9 mouse cellular contexts compared by ENCODE assay signal in genomic region chr2:19415063-19415521, GRCm38 (mm10). TPM values are rescaled to one million over a fixed set of nuclear protein-coding genes. Genes with fewer than 3 reads are reported as not detected.
DNase-seq lines count a peak whose midpoint lies in the region; ATAC-seq and TF ChIP-seq lines count a peak whose summit lies in the region.
"Had no signal": no experiment of that assay in that cellular context is flagged by ENCODE, and none has a peak within 500 bp of the region (broad histone marks: within the 10 kb centered on the region; RNA-seq: fewer than 3 reads in every experiment).

No protein-coding gene starts in this region.

- 1% methylated on average over 6 of the region's 6 CpGs for whole genome bisulfite sequencing in heart, embryonic 11.5 days (ENCODE audit: insufficient replicate concordance)
- 2% methylated on average over 6 of the region's 6 CpGs for WGBS in kidney, embryonic 14.5 days
- WGBS in liver, postnatal 0 days (ENCODE audit: insufficient replicate concordance), result 4% methylated on average over 6 of the region's 6 CpGs
- WGBS in neural tube, embryonic 13.5 days, result 2% methylated on average over 6 of the region's 6 CpGs

- DNase-seq in adrenal gland, adult 2 months, result peak; percentile 46
- no peak for DNase-seq in adrenal gland, postnatal 4 days (ENCODE audit: low spot score in 2 of 2)
- DNase-seq in Muller cell, postnatal 12 days (ENCODE audit: inconsistent ontology term), result peak; percentile 55
- DNase-seq in embryo, embryonic 11 days, result peak; percentile 84
- DNase-seq in liver, postnatal 0 days, result no peak

- H3K27me3 ChIP-seq in heart, embryonic 11.5 days (ENCODE audit: control insufficient read depth, insufficient read depth, low read length), result 0 out of 2 replicates have a peak, but pooled peaks cover 3% of the 10 kb centered on the region
- H3K27me3 ChIP-seq in kidney, embryonic 14.5 days (ENCODE audit: control insufficient read depth, insufficient read depth, low read length), result no peaks in the 10 kb centered on the region; the same call in 1 of the 2 replicates
- H3K27me3 ChIP-seq in liver, postnatal 0 days (ENCODE audit: insufficient read depth, low read length), result no peaks in the 10 kb centered on the region
- H3K27me3 ChIP-seq in neural tube, embryonic 13.5 days, result peaks cover 18% of the 10 kb centered on the region; the same call in 1 of the 2 replicates

- no peaks in the 10 kb centered on the region for H3K4me1 ChIP-seq in heart, embryonic 11.5 days (ENCODE audit: control insufficient read depth, insufficient read depth, low read length)
- H3K4me1 ChIP-seq in kidney, embryonic 14.5 days (ENCODE audit: control insufficient read depth, insufficient read depth, low read length), result no peaks in the 10 kb centered on the region
- no peaks in the 10 kb centered on the region for H3K4me1 ChIP-seq in liver, postnatal 0 days (ENCODE audit: insufficient read depth)
- H3K4me1 ChIP-seq in neural tube, embryonic 13.5 days (replicated peaks), result 0 out of 2 replicates have a peak, but pooled peaks cover 4% of the 10 kb centered on the region

- ATAC-seq in heart, embryonic 11.5 days (replicated peaks; ENCODE audit: insufficient number of reproducible peaks, low FRiP score, low TSS enrichment), result no peak
- peak; percentile 61; the same call in 1 of the 2 replicates for ATAC-seq in kidney, embryonic 14.5 days (ENCODE audit: low FRiP score, low TSS enrichment)
- peak; percentile 57; the same call in 1 of the 2 replicates for ATAC-seq in liver, postnatal 0 days
- ATAC-seq in neural tube, embryonic 13.5 days (ENCODE audit: low read depth), result peak; percentile 70; the same call in 1 of the 2 replicates

- no peaks in the 10 kb centered on the region; the same call in 1 of the 2 replicates for H3K9me3 ChIP-seq in heart, embryonic 11.5 days (replicated peaks; ENCODE audit: control insufficient read depth, low read length)
- no peaks in the 10 kb centered on the region for H3K9me3 ChIP-seq in kidney, embryonic 14.5 days (ENCODE audit: control insufficient read depth, low read length)
- no peaks in the 10 kb centered on the region for H3K9me3 ChIP-seq in liver, postnatal 0 days (ENCODE audit: low read length)
- no peaks in the 10 kb centered on the region for H3K9me3 ChIP-seq in neural tube, embryonic 13.5 days

- H3K4me3 ChIP-seq in heart, embryonic 11.5 days (ENCODE audit: low read depth, low read length), result 0 out of 2 replicates have a peak overlapping the region, but pooled peaks have one; percentile 16
- peak overlapping the region; percentile 20; the same call in 1 of the 2 replicates for H3K4me3 ChIP-seq in kidney, embryonic 14.5 days (ENCODE audit: low read length)
- H3K4me3 ChIP-seq in liver, postnatal 0 days (ENCODE audit: low read depth, low read length), result peak overlapping the region; percentile 30; the same call in 1 of the 2 replicates
- H3K4me3 ChIP-seq in neural tube, embryonic 13.5 days, result peak overlapping the region; percentile 31

- no peak overlapping the region for H3K9ac ChIP-seq in heart, embryonic 11.5 days (ENCODE audit: low read depth, low read length)
- H3K9ac ChIP-seq in kidney, embryonic 14.5 days (ENCODE audit: low read depth, low read length), result no peak overlapping the region
- H3K9ac ChIP-seq in liver, postnatal 0 days (replicated peaks), result no peak overlapping the region
- peak overlapping the region; percentile 56 for H3K9ac ChIP-seq in neural tube, embryonic 13.5 days

- peak; percentile 83 for TF ChIP-seq CTCF in liver, postnatal 0 days (IDR thresholded peaks at IDR 0.05; ENCODE audit: low read depth)

- no peaks in the 10 kb centered on the region for H3K36me3 ChIP-seq in heart, embryonic 11.5 days (ENCODE audit: control insufficient read depth, insufficient read depth, low read length)
- H3K36me3 ChIP-seq in kidney, embryonic 14.5 days (ENCODE audit: control insufficient read depth, insufficient read depth, low read length), result no peaks in the 10 kb centered on the region
- H3K36me3 ChIP-seq in liver, postnatal 0 days (replicated peaks; ENCODE audit: insufficient read depth, low read length), result no peaks in the 10 kb centered on the region
- H3K36me3 ChIP-seq in neural tube, embryonic 13.5 days, result no peaks in the 10 kb centered on the region

- TF ChIP-seq EP300 in liver, postnatal 0 days (IDR thresholded peaks at IDR 0.05; ENCODE audit: low read depth), result no peak

- H3K4me2 ChIP-seq in heart, embryonic 11.5 days, result peak overlapping the region; percentile 50
- H3K4me2 ChIP-seq in kidney, embryonic 14.5 days (replicated peaks; ENCODE audit: low read depth, low read length), result peak overlapping the region; percentile 42
- peak overlapping the region; percentile 66 for H3K4me2 ChIP-seq in liver, postnatal 0 days (ENCODE audit: low read depth, low read length)
- peak overlapping the region; percentile 58 for H3K4me2 ChIP-seq in neural tube, embryonic 13.5 days

- H3K27ac ChIP-seq in heart, embryonic 11.5 days (ENCODE audit: low read depth, low read length), result no peak overlapping the region
- no peak overlapping the region for H3K27ac ChIP-seq in kidney, embryonic 14.5 days (ENCODE audit: low read depth, low read length)
- H3K27ac ChIP-seq in liver, postnatal 0 days (ENCODE audit: low read depth), result no peak overlapping the region
- H3K27ac ChIP-seq in neural tube, embryonic 13.5 days (replicated peaks), result no peak overlapping the region

RNA-seq across cellular contexts. Expression of gene Ptf1a, which starts 30.4 kb away (rescaled TPM):
- not detected for total RNA-seq in adrenal gland, adult 2 months (2021)
- not detected in 2 replicates for polyA plus RNA-seq in adrenal gland, adult 2 months (2012; rRNA removed)
- 1 to 10 TPM in 1 of 2 experiments, not detected in 1; 1.0 TPM for total RNA-seq in adrenal gland, postnatal 4 days (2021)
- not detected in 2 replicates for polyA plus RNA-seq in heart, embryonic 11.5 days (2014; fragmentation: Nextera tagmentation; extraction: Ambion mirVana)
- polyA plus RNA-seq in kidney, embryonic 14.5 days (2014; fragmentation: Nextera tagmentation; extraction: Ambion mirVana), result not detected in 2 replicates
- not detected in 2 replicates for polyA plus RNA-seq in liver, postnatal 0 days (2015; fragmentation: Nextera tagmentation; extraction: Ambion mirVana)
- 0.92 and 1.2 TPM in 2 replicates for polyA plus RNA-seq in neural tube, embryonic 13.5 days (2015; fragmentation: Nextera tagmentation; extraction: Ambion mirVana)
- polyA plus RNA-seq: C2C12 had no signal

RNA-seq across cellular contexts. Expression of gene Msrb2, which starts 43.9 kb away (rescaled TPM):
- total RNA-seq in adrenal gland, adult 2 months (2021), result 10 to 100 TPM; 26.2 to 28.7 TPM
- 10.4 and 14.3 TPM in 2 replicates for polyA plus RNA-seq in adrenal gland, adult 2 months (2012; rRNA removed)
- 10 to 100 TPM; 20.7 to 22.4 TPM for total RNA-seq in adrenal gland, postnatal 4 days (2021)
- polyA plus RNA-seq in heart, embryonic 11.5 days (2014; fragmentation: Nextera tagmentation; extraction: Ambion mirVana), result 27.1 and 32.7 TPM in 2 replicates
- 33.3 and 36.6 TPM in 2 replicates for polyA plus RNA-seq in kidney, embryonic 14.5 days (2014; fragmentation: Nextera tagmentation; extraction: Ambion mirVana)
- polyA plus RNA-seq in liver, postnatal 0 days (2015; fragmentation: Nextera tagmentation; extraction: Ambion mirVana), result 9.9 and 10.2 TPM in 2 replicates
- 11.4 and 11.7 TPM in 2 replicates for polyA plus RNA-seq in neural tube, embryonic 13.5 days (2015; fragmentation: Nextera tagmentation; extraction: Ambion mirVana)

Comparison
In these comparisons a context has a peak if more than half of its experiments do, and no peak if none do; other contexts are left out.
1. DNase-seq: peak in adrenal gland, adult 2 months (single experiment), Muller cell, postnatal 12 days (single experiment) and embryo, embryonic 11 days (single experiment); none in adrenal gland, postnatal 4 days (0 of 2) and liver, postnatal 0 days (single experiment).
2. Peak in every context shown above with its lines, with median percentiles within 50 percentile points of each other: H3K4me2 ChIP-seq and H3K4me3 ChIP-seq.